Mouse (Mus musculus) C3H10T1/2 (cell line): ENCODE results near the gene Cnot1. TPM values are rescaled to one million over a fixed set of nuclear protein-coding genes. Genes with fewer than 3 reads are reported as not detected.

Source experiments
- polyA plus RNA-seq, 2 experiments: library from polyadenylated mRNA; unstranded; fragments of >200 nt; fragmentation: generic; extraction: Trizol; gene quantifications; one replicate each; pipeline ENCODE4 v1.2.1; 2012; ENCODE audit warnings: missing spikeins in 2 of 2

Gene Cnot1
- 10 to 100 TPM in 1 of 2 experiments, 1 to 10 TPM in 1; 3.2 to 40.6 TPM for polyA plus RNA-seq

DNA sequence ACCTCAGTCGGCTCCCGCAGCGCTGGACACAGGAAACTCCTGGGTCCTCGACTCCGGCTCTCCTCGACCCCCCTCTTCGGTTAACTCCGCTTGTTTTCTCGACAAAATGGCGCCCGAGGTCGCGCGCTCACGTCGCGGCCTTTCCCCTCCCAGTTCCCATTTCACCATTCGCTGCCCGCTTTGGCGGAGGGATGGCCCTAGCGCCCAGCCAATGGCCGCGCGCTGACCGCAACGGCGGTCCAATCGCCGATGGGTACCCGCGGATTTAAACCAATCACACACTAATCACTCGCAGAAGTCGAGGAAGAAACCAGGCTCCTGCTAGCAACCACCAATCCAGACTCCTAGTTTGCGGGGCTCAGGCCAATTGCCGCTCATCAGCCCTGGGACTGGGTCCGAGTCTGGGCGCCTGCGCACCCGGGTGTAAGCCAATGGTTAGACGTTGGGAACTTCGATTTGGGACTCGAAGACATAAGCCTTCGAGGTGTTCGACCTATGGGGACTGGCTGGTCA lies at the start of gene Cnot1:
Gene Cnot1 (minus strand): TSS at position 134 of the 513 bp plus-strand sequence.

GRCm38 (mm10) chr8:95853102-95853843 lies 46.0 kb upstream of the Cnot1 start, which contains the start of gene Slc38a7:
Gene Slc38a7, minus strand, starts transcription at chr8:95853539.

GRCm38 (mm10) chr8:95825162-95825561 lies 17.9 kb upstream of the Cnot1 start, which contains the start of gene Sap18b:
Gene Sap18b, plus strand, starts transcription at chr8:95825346.

DNA sequence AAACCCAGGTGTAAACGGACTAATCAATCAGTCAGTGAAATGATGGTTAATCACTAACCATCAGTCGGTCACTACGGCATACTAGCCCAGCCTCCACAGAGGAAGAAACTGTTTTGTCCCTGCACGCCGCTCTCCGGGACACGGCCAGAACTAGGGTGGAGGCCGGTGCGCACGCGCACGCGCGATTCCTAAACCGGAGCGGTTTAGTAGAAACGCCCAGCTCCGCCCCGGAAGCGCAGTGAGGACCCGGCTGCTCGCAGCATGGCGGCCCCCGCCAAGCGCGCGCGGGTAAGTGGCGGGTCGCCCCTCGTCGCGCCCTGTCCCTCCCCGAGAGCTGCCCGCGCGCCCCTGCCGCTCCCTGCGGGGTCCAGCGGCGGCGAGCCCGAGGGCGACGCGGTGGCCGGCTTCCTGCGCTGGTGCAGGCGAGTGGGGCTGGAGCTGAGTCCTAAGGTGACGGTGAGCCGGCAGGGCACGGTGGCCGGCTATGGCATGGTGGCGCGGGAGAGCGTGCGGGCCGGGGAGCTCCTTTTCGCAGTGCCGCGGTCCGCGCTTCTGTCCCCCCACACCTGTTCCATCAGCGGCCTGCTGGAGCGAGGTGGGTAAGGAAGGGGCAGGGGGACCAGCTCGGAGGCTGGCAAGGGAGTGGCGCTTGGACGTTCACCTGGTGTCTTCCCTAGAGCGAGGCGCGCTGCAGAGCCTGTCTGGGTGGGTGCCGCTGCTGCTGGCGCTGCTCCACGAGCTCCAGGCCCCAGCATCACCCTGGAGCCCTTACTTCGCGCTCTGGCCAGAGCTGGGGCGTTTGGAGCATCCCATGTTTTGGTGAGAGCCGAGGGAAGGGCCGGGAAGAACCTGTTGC lies 91.4 kb downstream of the Cnot1 start, which contains the start of gene Setd6:
Gene Setd6 (plus strand): TSS at position 206 of the 856 bp plus-strand sequence.

DNA sequence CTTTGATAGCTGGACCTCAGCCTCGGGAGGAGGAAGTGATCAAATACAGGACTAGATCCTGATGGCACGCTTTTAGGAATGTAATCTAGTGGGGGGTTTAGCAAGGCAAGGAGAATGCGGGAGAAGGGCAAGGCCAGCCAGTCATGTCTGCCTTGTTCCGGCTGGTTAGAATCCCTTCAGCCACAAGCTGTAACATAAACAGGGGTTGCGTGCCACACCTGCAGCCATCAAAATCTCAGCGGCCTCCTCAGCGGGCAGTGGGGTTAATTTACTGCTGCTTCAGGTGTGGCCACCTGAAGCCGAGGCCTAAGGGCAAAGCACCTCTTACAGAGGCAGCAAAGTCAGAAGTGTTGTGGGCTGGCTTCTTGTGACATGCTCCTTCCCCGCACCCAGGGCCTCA lies 130.6 kb downstream of the Cnot1 start, which contains the start of gene Ndrg4:
Gene Ndrg4 (plus strand): TSS at position 350 of the 400 bp plus-strand sequence.

Other genes with a start within 250 kb of the Cnot1 start
- gene Prss54, start 231.1 kb downstream of the Cnot1 start, polyA plus RNA-seq: not detected
- 1 to 10 TPM; 1.4 to 2.7 TPM for gene Gins3, start 174.0 kb downstream of the Cnot1 start, polyA plus RNA-seq
- 1 to 10 TPM; 1.1 to 8.9 TPM for gene Ndrg4, start 130.5 kb downstream of the Cnot1 start, polyA plus RNA-seq
- gene Setd6, start 91.6 kb downstream of the Cnot1 start, polyA plus RNA-seq: 1 to 10 TPM; 3.1 to 4.4 TPM
- 100 to 1,000 TPM; 181 to 185 TPM for gene Sap18b, start 17.9 kb upstream of the Cnot1 start, polyA plus RNA-seq
- 10 to 100 TPM in 1 of 2 experiments, 1 to 10 TPM in 1; 6.4 to 17.9 TPM for gene Slc38a7, start 46.1 kb upstream of the Cnot1 start, polyA plus RNA-seq
- gene Got2, start 81.1 kb upstream of the Cnot1 start, polyA plus RNA-seq: 100 to 1,000 TPM; 141 to 196 TPM